Mouse (Mus musculus) stomach, embryonic 14.5 days (tissue): ENCODE results near the gene Stip1. TPM values are rescaled to one million over a fixed set of nuclear protein-coding genes. Genes with fewer than 3 reads are reported as not detected.

ENCODE experiments used
- ATAC-seq: fragments of 200-750 bp; cut with Nextera tagmentation; 2 replicates; pipeline ENCODE4 v1.8.0; 2017; ENCODE audit warnings: low read depth, moderate TSS enrichment; ENCODE audit not compliant: insufficient number of reproducible peaks, insufficient read depth, low FRiP score
- H3K27ac ChIP-seq: fragments of 300-500 bp; sonication (generic); 2 replicates; pipeline ENCODE4 v1.5.1; 2014; ENCODE audit warnings: mild to moderate bottlenecking, low read length, moderate library complexity, mixed read lengths
- H3K27me3 ChIP-seq: fragments of 300-500 bp; sonication (generic); 2 replicates; pipeline ENCODE4 v1.6.1; 2014; ENCODE audit warnings: low read length, control low read depth, mixed read lengths; ENCODE audit not compliant: control insufficient read depth, insufficient read depth
- H3K36me3 ChIP-seq: fragments of 300-500 bp; sonication (generic); 2 replicates; pipeline ENCODE4 v1.6.1; 2014; ENCODE audit warnings: mild to moderate bottlenecking, control low read depth, low read length, moderate library complexity, mixed read lengths; ENCODE audit not compliant: control insufficient read depth, insufficient read depth
- H3K4me1 ChIP-seq: fragments of 300-500 bp; sonication (generic); 2 replicates; pipeline ENCODE4 v1.6.1; 2014; ENCODE audit warnings: low read length, control low read depth, mixed read lengths; ENCODE audit not compliant: control insufficient read depth, insufficient read depth
- H3K4me2 ChIP-seq: fragments of 300-500 bp; sonication (generic); replicated peaks from 2 replicates; pipeline ENCODE4 v1.6.1; 2014; ENCODE audit warnings: low read depth, low read length, control low read depth
- H3K4me3 ChIP-seq: fragments of 300-500 bp; sonication (generic); 2 replicates; pipeline ENCODE4 v1.5.1; 2014; ENCODE audit warnings: low read depth, low read length, control low read depth
- H3K9ac ChIP-seq: fragments of 300-500 bp; sonication (generic); replicated peaks from 2 replicates; pipeline ENCODE4 v1.6.1; 2014; ENCODE audit warnings: low read depth, mild to moderate bottlenecking, control low read depth, low read length, moderate library complexity, mixed read lengths
- H3K9me3 ChIP-seq: fragments of 300-500 bp; sonication (generic); 2 replicates; pipeline ENCODE4 v1.6.1; 2016; ENCODE audit warnings: low read depth, low read length, control low read depth; ENCODE audit not compliant: control insufficient read depth
- WGBS: fragments of 180-500 bp; shearing (Covaris S2); extraction: QIAGEN DNeasy Blood & Tissue Kit; methylation state at CpG from one replicate; pipeline ENCODE4 v1.1.7; 2014; 5-methylcytosine and 5-hydroxymethylcytosine counted together
- polyA plus RNA-seq: library from polyadenylated mRNA; unstranded; fragments of >200 nt; fragmentation: Nextera tagmentation; extraction: Ambion mirVana; gene quantifications from 2 replicates; pipeline ENCODE4 v1.2.1, GENCODE M21; 2014

Gene Stip1
- polyA plus RNA-seq, 1 experiment from 2014 or later, result 201 TPM

GRCm38 (mm10) chr19:7067344-7068050 is 27.7 kb upstream of the Stip1 start:
- no peaks in the 10 kb centered on the region for H3K9me3 ChIP-seq
- no peak overlapping the region for H3K4me3 ChIP-seq
- no peaks in the 10 kb centered on the region for H3K36me3 ChIP-seq
- peaks cover 46% of the 10 kb centered on the region for H3K4me1 ChIP-seq
- H3K27me3 ChIP-seq, result no peaks in the 10 kb centered on the region
- ATAC-seq, result no peak
- H3K4me2 ChIP-seq, result no peak overlapping the region
- WGBS, result 45% methylated on average over 20 of the region's 20 CpGs
- H3K27ac ChIP-seq, result no peak overlapping the region
- H3K9ac ChIP-seq, result no peak overlapping the region

- ATAC-seq, result no peak
- Histone ChIP-seq H3K27me3 (no peaks in the 10 kb centered on the region), H3K36me3 (no peaks in the 10 kb centered on the region), H3K9me3 (no peaks in the 10 kb centered on the region), H3K4me2 (no peak overlapping the region), H3K27ac (no peak overlapping the region), H3K4me1 (peaks cover 46% of the 10 kb centered on the region), H3K9ac (no peak overlapping the region), H3K4me3 (no peak overlapping the region)
- WGBS, result 34% methylated on average over 7 of the region's 8 CpGs
Measured at GRCm38 (mm10) chr19:7066828-7067342, 27.1 kb upstream of the Stip1 start.

GRCm38 (mm10) chr19:7066034-7066827 is 26.5 kb upstream of the Stip1 start:
- no peaks in the 10 kb centered on the region for H3K27me3 ChIP-seq
- ATAC-seq, result no peak
- WGBS, result 32% methylated on average over 15 of the region's 15 CpGs
- peaks cover 46% of the 10 kb centered on the region for H3K4me1 ChIP-seq
- no peak overlapping the region for H3K9ac ChIP-seq
- no peaks in the 10 kb centered on the region for H3K9me3 ChIP-seq
- H3K4me2 ChIP-seq, result no peak overlapping the region
- H3K4me3 ChIP-seq, result no peak overlapping the region
- H3K27ac ChIP-seq, result 0 out of 2 replicates have a peak overlapping the region, but pooled peaks have one; percentile 6
- no peaks in the 10 kb centered on the region for H3K36me3 ChIP-seq

- 4% methylated on average over 3 of the region's 3 CpGs for WGBS
- peaks cover 34% of the 10 kb centered on the region for H3K4me1 ChIP-seq
- no peak overlapping the region for H3K9ac ChIP-seq
- H3K4me2 ChIP-seq, result no peak overlapping the region
- no peaks in the 10 kb centered on the region for H3K36me3 ChIP-seq
- ATAC-seq, result peak; percentile 64; the same call in 1 of the 2 replicates
- H3K9me3 ChIP-seq, result no peaks in the 10 kb centered on the region
- no peaks in the 10 kb centered on the region for H3K27me3 ChIP-seq
- no peak overlapping the region for H3K27ac ChIP-seq
- no peak overlapping the region for H3K4me3 ChIP-seq
Measured at GRCm38 (mm10) chr19:7064571-7064970, 24.8 kb upstream of the Stip1 start.

GRCm38 (mm10) chr19:7062916-7063315 is 23.1 kb upstream of the Stip1 start:
- 90% methylated on average over 8 of the region's 8 CpGs for WGBS
- Histone ChIP-seq H3K27me3 (no peaks in the 10 kb centered on the region), H3K4me2 (no peak overlapping the region), H3K27ac (no peak overlapping the region), H3K9ac (no peak overlapping the region), H3K9me3 (no peaks in the 10 kb centered on the region), H3K36me3 (no peaks in the 10 kb centered on the region), H3K4me3 (no peak overlapping the region), H3K4me1 (peaks cover 21% of the 10 kb centered on the region)
- ATAC-seq, result no peak

GRCm38 (mm10) chr19:7062110-7062509 is 22.3 kb upstream of the Stip1 start:
- H3K9ac ChIP-seq, result no peak overlapping the region
- H3K27ac ChIP-seq, result no peak overlapping the region
- no peak overlapping the region for H3K4me2 ChIP-seq
- ATAC-seq, result no peak
- H3K4me1 ChIP-seq, result peaks cover 18% of the 10 kb centered on the region
- no peaks in the 10 kb centered on the region for H3K9me3 ChIP-seq
- H3K27me3 ChIP-seq, result no peaks in the 10 kb centered on the region
- H3K4me3 ChIP-seq, result no peak overlapping the region
- H3K36me3 ChIP-seq, result no peaks in the 10 kb centered on the region
- 93% methylated on average over 5 of the region's 5 CpGs for whole genome bisulfite sequencing

- WGBS, result 76% methylated on average over 6 of the region's 6 CpGs
- no peak for ATAC-seq
- Histone ChIP-seq H3K9me3 (no peaks in the 10 kb centered on the region), H3K36me3 (no peaks in the 10 kb centered on the region), H3K27ac (no peak overlapping the region), H3K4me1 (peaks cover 10% of the 10 kb centered on the region), H3K4me3 (no peak overlapping the region), H3K4me2 (peak overlapping the region; percentile 100; the same call in 1 of the 2 replicates), H3K27me3 (no peaks in the 10 kb centered on the region), H3K9ac (no peak overlapping the region)
Measured at GRCm38 (mm10) chr19:7058541-7058940, 18.8 kb upstream of the Stip1 start.

GRCm38 (mm10) chr19:7057722-7058207 is 18.0 kb upstream of the Stip1 start:
- H3K4me3 ChIP-seq, result peak overlapping the region; percentile 71
- peaks cover 10% of the 10 kb centered on the region for H3K4me1 ChIP-seq
- no peak overlapping the region for H3K27ac ChIP-seq
- H3K36me3 ChIP-seq, result no peaks in the 10 kb centered on the region
- H3K27me3 ChIP-seq, result no peaks in the 10 kb centered on the region
- H3K9me3 ChIP-seq, result no peaks in the 10 kb centered on the region
- 0% methylated on average over 15 of the region's 15 CpGs for WGBS
- peak overlapping the region; percentile 100 for H3K4me2 ChIP-seq
- peak; percentile 79 for ATAC-seq
- no peak overlapping the region for H3K9ac ChIP-seq
